Mouse (Mus musculus) liver, embryonic 13.5 days (tissue): ENCODE data around the gene Cnpy3. TPM values are rescaled to one million over a fixed set of nuclear protein-coding genes. Genes with fewer than 3 reads are reported as not detected.

Source experiments
- ATAC-seq: fragments of 200-750 bp; cut with Nextera tagmentation; 2 replicates; pipeline ENCODE4 v1.8.0; 2017; ENCODE audit warnings: low read depth, mild to moderate bottlenecking, moderate number of reproducible peaks, moderate library complexity
- DNase-seq: peaks from one replicate; pipeline ENCODE4 v3.0.0; 2022
- H3K27ac ChIP-seq: fragments of 300-500 bp; sonication (generic); 2 replicates; pipeline ENCODE4 v1.5.1; 2015; ENCODE audit warnings: moderate library complexity, mild to moderate bottlenecking, inconsistent platforms
- H3K27me3 ChIP-seq: fragments of 300-500 bp; sonication (generic); 2 replicates; pipeline ENCODE4 v1.6.1; 2015; ENCODE audit warnings: mild to moderate bottlenecking, inconsistent platforms
- H3K36me3 ChIP-seq: fragments of 300-500 bp; sonication (generic); 2 replicates; pipeline ENCODE4 v1.6.1; 2015; ENCODE audit warnings: mild to moderate bottlenecking, inconsistent platforms
- H3K4me1 ChIP-seq: fragments of 300-500 bp; sonication (generic); replicated peaks from 2 replicates; pipeline ENCODE4 v1.6.1; 2015; ENCODE audit warnings: inconsistent platforms
- H3K4me2 ChIP-seq: fragments of 300-500 bp; sonication (generic); 2 replicates; pipeline ENCODE4 v1.6.1; 2015; ENCODE audit warnings: inconsistent platforms, mild to moderate bottlenecking, moderate library complexity
- H3K4me3 ChIP-seq: fragments of 300-500 bp; sonication (generic); replicated peaks from 2 replicates; pipeline ENCODE4 v1.5.1; 2015; ENCODE audit warnings: mild to moderate bottlenecking, inconsistent platforms
- H3K9ac ChIP-seq: fragments of 300-500 bp; sonication (generic); 2 replicates; pipeline ENCODE4 v1.6.1; 2015; ENCODE audit warnings: mild to moderate bottlenecking, inconsistent platforms
- H3K9me3 ChIP-seq: fragments of 300-500 bp; sonication (generic); replicated peaks from 2 replicates; pipeline ENCODE4 v1.6.1; 2016; ENCODE audit warnings: inconsistent platforms
- WGBS: fragments of 180-500 bp; shearing (Covaris S2); methylation state at CpG from one replicate; pipeline ENCODE4 v1.1.7; 2015; ENCODE audit not compliant: insufficient replicate concordance; 5-methylcytosine and 5-hydroxymethylcytosine counted together
- polyA plus RNA-seq: library from polyadenylated mRNA; unstranded; fragments of >200 nt; fragmentation: Nextera tagmentation; extraction: Ambion mirVana; gene quantifications from 2 replicates; pipeline ENCODE4 v1.2.1, GENCODE M21; 2015

Cnpy3 gene
- polyA plus RNA-seq, 1 experiment from 2014 or later, result 30.9 TPM

DNA sequence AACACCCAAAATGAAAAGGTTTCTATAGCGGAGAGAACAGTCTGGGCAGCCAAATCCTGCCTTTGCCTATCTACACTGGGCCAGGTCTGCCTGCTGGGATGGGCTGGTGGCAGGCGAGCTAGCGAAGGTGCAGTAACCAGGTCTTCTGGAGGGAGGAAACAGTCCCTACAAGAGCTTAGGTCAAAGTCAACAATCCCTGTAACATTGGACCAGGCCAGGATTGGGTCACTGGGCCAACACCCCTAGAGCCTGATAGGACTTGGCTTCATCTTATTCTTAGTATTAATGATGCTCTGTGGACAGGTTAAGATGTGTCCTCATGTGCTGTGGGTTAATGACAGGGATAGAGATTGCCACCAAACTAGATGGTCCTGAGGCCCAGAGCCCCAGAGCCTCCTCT, 18.0 kb downstream of the Cnpy3 start:
- no peak overlapping the region for H3K4me3 ChIP-seq
- H3K27ac ChIP-seq, result peak overlapping the region; percentile 50; the same call in 1 of the 2 replicates
- no peak for DNase-seq
- no peak overlapping the region for H3K9ac ChIP-seq
- peaks cover 33% of the 10 kb centered on the region for H3K36me3 ChIP-seq
- H3K4me1 ChIP-seq, result peaks cover 15% of the 10 kb centered on the region
- no peak overlapping the region for H3K4me2 ChIP-seq
- WGBS, result 71% methylated on average over 3 of the region's 3 CpGs
- H3K27me3 ChIP-seq, result peaks cover 7% of the 10 kb centered on the region
- H3K9me3 ChIP-seq, result no peaks in the 10 kb centered on the region
- no peak for ATAC-seq

DNA sequence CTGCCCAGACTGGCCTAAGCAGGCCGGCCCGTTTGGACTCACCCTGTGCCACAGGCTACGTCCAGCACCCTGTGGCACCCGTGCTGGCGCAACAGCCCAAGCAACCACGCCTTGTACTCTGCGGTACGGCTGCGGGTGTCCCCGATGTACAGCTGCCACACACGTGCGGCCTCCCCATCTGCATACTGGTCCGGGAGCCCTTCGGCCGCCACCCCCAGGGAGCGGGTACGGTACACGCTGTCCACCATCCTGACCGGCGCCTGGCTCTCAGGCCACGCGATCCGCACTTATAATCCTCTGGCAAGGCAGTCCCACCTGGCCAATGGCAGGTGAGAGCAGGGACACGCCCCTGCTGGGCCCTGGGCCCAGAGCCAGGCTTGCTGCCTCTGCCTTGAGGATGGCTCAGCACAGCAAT, 23.1 kb downstream of the Cnpy3 start, which contains the start of gene Gnmt:
Gene Gnmt, minus strand, starts transcription at position 265 of the 415 bp plus-strand sequence.
- peak within 1 kb of the TSS; percentile 37 for H3K4me3 ChIP-seq
- H3K9me3 ChIP-seq, result no peaks in the 10 kb centered on the region
- DNase-seq (no peak), ATAC-seq (peak; percentile 59)
- no peak within 1 kb of the TSS for H3K27ac ChIP-seq
- peak within 1 kb of the TSS; percentile 49 for H3K4me2 ChIP-seq
- WGBS, result 32% methylated on average over 24 of the region's 24 CpGs
- peaks cover 4% of the 10 kb centered on the region; the same call in 1 of the 2 replicates for H3K4me1 ChIP-seq
- H3K27me3 ChIP-seq, result peaks cover 18% of the 10 kb centered on the region
- peak within 1 kb of the TSS; percentile 49; the same call in 1 of the 2 replicates for H3K9ac ChIP-seq
- peaks cover 19% of the 10 kb centered on the region for H3K36me3 ChIP-seq

DNA sequence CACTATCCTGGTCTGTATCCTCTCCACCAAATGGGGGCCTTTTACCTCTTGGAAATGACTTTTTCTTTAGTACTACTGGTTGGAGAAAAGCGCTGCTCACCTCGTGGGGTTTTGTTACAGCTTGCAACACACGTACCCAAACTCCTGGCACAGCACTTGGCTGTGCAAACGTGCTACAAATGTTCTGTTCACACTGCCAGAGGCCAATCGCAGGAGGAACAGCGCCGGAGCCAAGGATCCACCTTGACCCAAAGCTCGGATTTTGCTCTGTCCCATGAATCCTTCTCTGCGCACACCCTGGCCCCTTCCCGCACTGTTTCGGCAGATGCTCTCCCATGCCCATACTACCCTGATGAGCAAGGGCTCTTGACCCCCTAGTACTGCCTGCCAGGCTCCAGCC, 23.5 kb downstream of the Cnpy3 start:
- Histone ChIP-seq H3K4me1 (peaks cover 3% of the 10 kb centered on the region; the same call in 1 of the 2 replicates), H3K27ac (no peak overlapping the region), H3K4me3 (peak overlapping the region; percentile 37), H3K36me3 (peaks cover 23% of the 10 kb centered on the region), H3K9me3 (no peaks in the 10 kb centered on the region), H3K9ac (peak overlapping the region; percentile 49; the same call in 1 of the 2 replicates), H3K27me3 (peaks cover 18% of the 10 kb centered on the region), H3K4me2 (peak overlapping the region; percentile 49)
- no peak for ATAC-seq
- WGBS, result 56% methylated on average over 11 of the region's 11 CpGs
- no peak for DNase-seq

DNA sequence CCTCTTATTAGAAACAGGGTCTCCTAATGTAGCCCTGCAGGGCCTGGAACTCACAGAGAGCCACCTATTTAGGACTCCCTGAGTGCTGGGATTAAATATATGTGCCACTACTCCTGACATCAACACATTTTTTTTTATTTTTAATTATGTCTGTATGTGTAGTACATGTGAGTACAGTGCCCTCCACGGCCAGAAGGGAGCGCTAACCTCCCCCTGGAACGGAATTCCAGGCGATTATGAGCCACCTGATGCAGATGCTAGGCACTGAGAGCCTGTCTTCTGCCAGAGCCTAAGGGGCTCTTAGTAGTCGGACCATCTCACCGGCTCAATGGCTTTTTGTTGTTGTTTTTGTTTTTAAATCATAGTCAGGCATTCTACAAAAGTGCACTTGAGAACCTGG, 24.0 kb downstream of the Cnpy3 start:
- DNase-seq, result no peak
- 35% methylated on average over 6 of the region's 6 CpGs for WGBS
- Histone ChIP-seq H3K9ac (no peak overlapping the region), H3K4me3 (no peak overlapping the region), H3K4me1 (peaks cover 3% of the 10 kb centered on the region; the same call in 1 of the 2 replicates), H3K27ac (no peak overlapping the region), H3K27me3 (peaks cover 18% of the 10 kb centered on the region), H3K9me3 (no peaks in the 10 kb centered on the region), H3K36me3 (peaks cover 26% of the 10 kb centered on the region), H3K4me2 (0 out of 2 replicates have a peak overlapping the region, but pooled peaks have one; percentile 49)
- no peak for ATAC-seq

DNA sequence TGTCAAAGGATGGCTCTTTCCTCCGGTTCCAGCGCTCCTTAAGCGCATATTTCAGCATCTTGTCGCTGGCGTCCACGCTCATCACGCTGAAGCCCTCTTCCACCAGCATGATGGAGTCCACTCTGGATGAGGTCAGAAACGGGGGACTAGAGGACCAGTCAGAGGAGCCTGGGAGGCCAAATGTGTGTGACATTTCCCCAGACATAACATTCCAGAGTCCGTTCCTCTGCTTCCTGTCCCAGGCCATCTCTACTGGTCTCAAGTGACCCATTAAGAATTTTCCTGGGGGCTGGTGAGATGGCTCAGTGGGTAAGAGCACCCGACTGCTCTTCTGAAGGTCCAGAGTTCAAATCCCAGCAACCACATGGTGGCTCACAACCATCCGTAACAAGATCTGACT, 24.7 kb downstream of the Cnpy3 start:
- Histone ChIP-seq H3K4me3 (no peak overlapping the region), H3K4me1 (peaks cover 3% of the 10 kb centered on the region; the same call in 1 of the 2 replicates), H3K9me3 (no peaks in the 10 kb centered on the region), H3K36me3 (peaks cover 28% of the 10 kb centered on the region), H3K4me2 (no peak overlapping the region), H3K27ac (no peak overlapping the region), H3K27me3 (peaks cover 18% of the 10 kb centered on the region), H3K9ac (no peak overlapping the region)
- DNase-seq, result no peak
- 85% methylated on average over 11 of the region's 11 CpGs for WGBS
- ATAC-seq, result no peak

DNA sequence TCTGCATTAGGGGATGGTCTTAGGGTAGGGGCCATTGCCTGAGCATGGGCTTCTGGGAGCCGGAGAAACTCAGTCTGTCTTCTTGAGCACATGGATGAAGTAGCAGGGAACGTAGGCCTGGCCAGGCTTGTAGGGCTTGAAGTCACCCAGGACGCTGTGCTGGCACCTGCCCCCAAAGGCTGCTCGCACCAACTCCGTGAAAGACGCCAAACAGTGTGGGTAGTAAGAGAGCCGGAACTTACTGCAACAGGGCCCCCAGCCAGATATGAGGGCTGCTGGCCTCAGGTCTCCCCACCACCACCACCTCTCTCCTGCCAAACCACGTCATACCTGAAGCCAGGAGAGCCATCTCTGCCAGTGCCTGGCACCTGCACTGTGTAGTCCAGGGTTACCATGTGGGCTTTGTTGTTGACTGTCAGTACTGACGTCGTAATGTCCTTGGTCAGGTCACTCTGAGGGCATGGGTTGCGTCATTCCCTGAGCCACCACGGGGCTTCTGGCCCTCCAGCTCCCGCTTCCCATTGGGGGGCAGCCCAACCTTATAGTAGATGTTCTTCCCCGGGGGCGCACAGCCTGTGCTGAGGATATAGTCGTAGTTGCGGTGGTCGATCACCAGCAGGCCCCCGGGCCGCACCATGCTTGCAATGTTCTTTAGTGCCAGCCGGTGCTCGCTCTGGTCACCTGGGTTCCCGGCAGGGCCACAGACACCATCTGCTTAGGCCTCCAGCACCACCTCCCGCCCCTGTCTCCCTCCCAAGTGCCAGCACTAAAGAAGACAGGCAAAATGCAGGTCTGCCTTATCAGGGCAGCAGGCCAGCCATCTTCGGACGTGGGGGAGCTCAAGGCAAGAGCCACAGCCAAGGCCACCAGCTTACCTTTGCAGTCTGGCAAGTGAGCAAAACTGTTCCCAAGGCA, 26.0 kb downstream of the Cnpy3 start:
- Histone ChIP-seq H3K9ac (no peak overlapping the region), H3K4me1 (peaks cover 3% of the 10 kb centered on the region; the same call in 1 of the 2 replicates), H3K4me3 (no peak overlapping the region), H3K9me3 (no peaks in the 10 kb centered on the region), H3K4me2 (no peak overlapping the region), H3K27ac (no peak overlapping the region), H3K27me3 (peaks cover 18% of the 10 kb centered on the region), H3K36me3 (peaks cover 41% of the 10 kb centered on the region)
- no peak for ATAC-seq
- WGBS, result 81% methylated on average over 26 of the region's 26 CpGs
- DNase-seq, result no peak

DNA sequence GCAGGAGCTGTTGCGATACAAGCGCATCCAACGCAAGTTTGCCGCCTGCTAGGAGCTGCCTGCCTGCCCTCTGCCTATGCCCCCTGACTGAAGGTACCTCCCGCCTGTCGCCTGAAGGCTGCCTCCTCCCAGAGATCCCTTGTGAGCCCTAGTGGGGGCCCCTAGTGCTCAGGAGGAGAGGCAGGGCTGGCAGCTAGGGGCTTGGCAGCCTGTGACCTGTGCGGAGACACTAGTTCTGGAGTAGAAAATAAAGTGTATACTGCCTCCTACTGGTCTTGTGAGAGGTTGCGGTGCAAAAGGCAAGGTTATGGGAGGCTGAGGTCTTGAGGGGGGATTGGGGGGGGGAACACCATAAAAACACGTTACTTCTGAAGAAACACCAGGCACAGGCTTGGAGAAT, 26.7 kb downstream of the Cnpy3 start:
- Histone ChIP-seq H3K36me3 (peaks cover 41% of the 10 kb centered on the region), H3K4me3 (no peak overlapping the region), H3K27ac (no peak overlapping the region), H3K9me3 (no peaks in the 10 kb centered on the region), H3K4me1 (peaks cover 3% of the 10 kb centered on the region; the same call in 1 of the 2 replicates), H3K27me3 (peaks cover 18% of the 10 kb centered on the region), H3K9ac (no peak overlapping the region), H3K4me2 (no peak overlapping the region)
- WGBS, result 67% methylated on average over 9 of the region's 9 CpGs
- no peak for ATAC-seq
- DNase-seq, result no peak

DNA sequence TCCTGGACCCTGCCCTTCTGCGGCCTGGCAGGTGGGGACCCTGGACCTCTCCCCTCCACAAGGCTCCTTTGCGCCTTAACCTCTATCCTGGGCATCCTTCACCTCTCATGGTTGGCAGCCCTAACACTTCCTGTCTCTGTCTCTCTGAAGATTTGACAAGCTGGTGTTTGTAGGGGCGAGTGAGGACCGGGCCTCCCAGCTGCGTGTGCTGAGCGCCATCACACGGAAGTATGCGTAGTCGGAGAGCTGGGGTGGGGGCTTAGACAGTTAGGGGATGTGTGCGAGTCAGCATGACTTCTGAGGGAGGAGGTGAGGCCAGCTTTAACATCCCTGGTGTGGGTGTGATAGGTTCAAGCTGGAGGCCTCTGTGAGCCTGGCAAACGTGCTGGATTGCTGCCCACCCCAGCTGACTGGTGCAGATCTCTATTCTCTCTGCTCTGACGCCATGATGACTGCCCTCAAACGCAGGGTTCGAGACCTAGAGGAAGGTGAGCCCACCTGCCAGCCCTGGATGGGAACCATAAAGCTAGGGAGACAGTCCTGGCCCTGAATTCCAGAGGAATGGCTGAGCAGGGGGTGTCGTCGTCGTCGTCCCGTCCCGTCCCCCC, 27.4 kb downstream of the Cnpy3 start:
- Histone ChIP-seq H3K9ac (no peak overlapping the region), H3K4me3 (no peak overlapping the region), H3K4me1 (peaks cover 3% of the 10 kb centered on the region; the same call in 1 of the 2 replicates), H3K9me3 (no peaks in the 10 kb centered on the region), H3K27ac (no peak overlapping the region), H3K36me3 (peaks cover 41% of the 10 kb centered on the region), H3K4me2 (no peak overlapping the region), H3K27me3 (peaks cover 16% of the 10 kb centered on the region)
- no peak for DNase-seq
- WGBS, result 80% methylated on average over 20 of the region's 20 CpGs
- no peak for ATAC-seq

DNA sequence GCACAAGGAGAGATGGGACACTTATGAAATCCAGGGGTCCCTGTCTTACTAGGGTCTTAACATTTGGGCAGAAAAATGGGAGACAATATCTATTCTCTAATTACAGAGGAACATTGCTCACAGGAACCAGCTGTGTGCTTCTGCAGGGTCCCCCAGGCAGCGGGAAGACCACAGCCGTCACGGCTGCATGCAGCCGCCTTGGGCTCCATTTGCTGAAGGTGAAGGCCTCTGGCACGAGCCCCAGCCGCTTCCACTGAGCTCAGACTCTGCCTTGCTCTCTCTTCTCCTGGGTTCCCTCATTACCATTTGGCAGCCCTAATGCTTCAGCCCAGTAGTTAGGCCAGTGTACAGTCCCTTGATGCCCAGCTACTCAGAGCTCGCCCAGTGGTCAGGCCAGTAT, 30.9 kb downstream of the Cnpy3 start:
- peaks cover 3% of the 10 kb centered on the region; the same call in 1 of the 2 replicates for H3K4me1 ChIP-seq
- no peak overlapping the region for H3K27ac ChIP-seq
- no peaks in the 10 kb centered on the region for H3K9me3 ChIP-seq
- H3K9ac ChIP-seq, result no peak overlapping the region
- WGBS, result 80% methylated on average over 7 of the region's 7 CpGs
- no peaks in the 10 kb centered on the region for H3K27me3 ChIP-seq
- DNase-seq (no peak), ATAC-seq (no peak)
- no peak overlapping the region for H3K4me3 ChIP-seq
- H3K4me2 ChIP-seq, result no peak overlapping the region
- peaks cover 51% of the 10 kb centered on the region for H3K36me3 ChIP-seq

DNA sequence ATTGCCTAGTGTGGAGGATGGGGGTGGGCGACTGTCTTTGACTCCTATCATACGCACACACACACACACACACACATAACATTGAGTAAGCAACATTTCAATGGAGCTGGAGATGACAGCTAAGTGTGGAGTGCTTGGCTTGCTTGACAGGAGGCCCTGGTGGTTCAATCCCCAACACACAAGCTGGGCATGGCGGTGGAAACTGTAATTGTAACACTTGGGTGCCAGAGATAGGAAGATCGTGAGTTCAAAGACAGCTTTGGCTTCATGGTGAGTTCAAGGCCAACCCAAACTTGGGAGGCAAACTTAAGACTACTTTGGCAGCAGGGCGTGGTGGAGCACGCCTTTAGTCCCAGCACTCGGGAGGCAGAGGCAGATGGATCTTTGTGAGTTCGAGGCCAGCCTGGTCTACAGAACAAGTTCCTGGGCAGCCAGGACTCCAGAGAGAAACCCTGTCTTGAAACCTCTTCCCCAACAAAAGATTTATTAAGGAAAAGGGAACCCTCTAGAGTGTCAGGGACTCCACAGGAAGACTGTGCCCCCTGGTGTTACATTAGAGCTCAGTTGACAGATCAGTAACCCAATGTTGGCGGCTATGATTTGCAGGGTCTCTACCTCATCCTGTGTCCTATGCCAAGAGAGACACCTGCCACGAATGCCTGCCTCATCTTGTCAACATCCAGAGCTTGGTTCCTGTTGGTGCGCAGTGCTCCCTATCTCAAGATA, 37.1 kb downstream of the Cnpy3 start:
- Histone ChIP-seq H3K27me3 (no peaks in the 10 kb centered on the region), H3K4me1 (peaks cover 29% of the 10 kb centered on the region), H3K4me2 (no peak overlapping the region), H3K36me3 (peaks cover 35% of the 10 kb centered on the region), H3K9ac (no peak overlapping the region), H3K4me3 (no peak overlapping the region), H3K27ac (no peak overlapping the region), H3K9me3 (no peaks in the 10 kb centered on the region)
- 81% methylated on average over 11 of the region's 11 CpGs for WGBS
- DNase-seq, result peak; percentile 37
- no peak for ATAC-seq

DNA sequence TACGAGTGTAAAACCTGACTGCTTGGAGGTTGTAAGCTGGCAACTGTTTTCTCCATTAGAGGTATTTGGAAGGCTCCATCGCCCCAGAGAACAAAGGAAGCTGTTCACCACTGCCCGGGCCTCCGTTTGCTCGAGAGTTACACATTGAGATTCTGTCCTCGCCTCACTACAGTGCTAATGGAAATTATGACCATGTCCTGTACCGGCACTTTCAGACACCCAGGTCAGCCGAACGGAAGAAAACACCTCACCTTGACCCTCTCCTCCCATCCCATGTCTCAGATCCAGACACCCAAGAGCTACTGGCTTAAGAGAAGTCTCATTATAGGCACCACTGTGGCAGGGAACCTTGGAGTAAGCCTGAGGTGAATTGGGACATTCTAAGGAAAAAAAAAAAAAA, 38.2 kb downstream of the Cnpy3 start:
- Histone ChIP-seq H3K27me3 (no peaks in the 10 kb centered on the region), H3K4me2 (peak overlapping the region; percentile 87; the same call in 1 of the 2 replicates), H3K4me1 (peaks cover 29% of the 10 kb centered on the region), H3K9me3 (no peaks in the 10 kb centered on the region), H3K9ac (no peak overlapping the region), H3K4me3 (peak overlapping the region; percentile 99; the same call in 1 of the 2 replicates), H3K27ac (no peak overlapping the region), H3K36me3 (peaks cover 35% of the 10 kb centered on the region)
- 86% methylated on average over 9 of the region's 9 CpGs for WGBS
- DNase-seq (no peak), ATAC-seq (no peak)
